Mouse (Mus musculus): ENCODE measurements at regions not wholly inside any gene's neighbourhood (a gene's known extent, or its start where the extent isn't known, plus 50 kb on each side); places are given as distances from the start of the nearest gene placed in this dataset.

- no peak for TF ChIP-seq MYOD1 (IDR thresholded peaks at IDR 0.05; ENCODE audit: control insufficient read depth, insufficient read length, low read depth)
- TF ChIP-seq CTCF (IDR thresholded peaks at IDR 0.05; ENCODE audit: control insufficient read depth, insufficient read depth, insufficient read length): no peak
- no peak for TF ChIP-seq MAX (IDR thresholded peaks at IDR 0.05)
- no peak for TF ChIP-seq USF1 (IDR thresholded peaks at IDR 0.05; ENCODE audit: low read depth)
- no peak for TF ChIP-seq CEBPB (IDR thresholded peaks at IDR 0.05; ENCODE audit: low read depth)
Observed at GRCm38 (mm10) chr4:119029735-119030134, 68.4 kb downstream of the Lao1 start.

All from C2C12 (cell line).